Mouse (Mus musculus) hindbrain, embryonic 16.5 days (tissue): ENCODE data around the gene Selenov. TPM values are rescaled to one million over a fixed set of nuclear protein-coding genes. Genes with fewer than 3 reads are reported as not detected.

Experiments used
- ATAC-seq: fragments of 200-750 bp; cut with Nextera tagmentation; 2 replicates; pipeline ENCODE4 v1.8.0; 2017; ENCODE audit warnings: moderate TSS enrichment, moderate library complexity
- H3K27ac ChIP-seq: fragments of 300-500 bp; sonication (generic); 2 replicates; pipeline ENCODE4 v1.5.1; 2014; ENCODE audit warnings: low read depth, mild to moderate bottlenecking, control low read depth, low read length, moderate library complexity
- H3K27me3 ChIP-seq: fragments of 300-500 bp; sonication (generic); replicated peaks from 2 replicates; pipeline ENCODE4 v1.6.1; 2014; ENCODE audit warnings: low read length; ENCODE audit not compliant: control insufficient read depth, insufficient read depth
- H3K36me3 ChIP-seq: fragments of 300-500 bp; sonication (generic); 2 replicates; pipeline ENCODE4 v1.6.1; 2014; ENCODE audit warnings: mild to moderate bottlenecking, low read length, moderate library complexity, mixed read lengths; ENCODE audit not compliant: control insufficient read depth, insufficient read depth
- H3K4me1 ChIP-seq: fragments of 300-500 bp; sonication (generic); 2 replicates; pipeline ENCODE4 v1.6.1; 2014; ENCODE audit warnings: low read depth, low read length; ENCODE audit not compliant: control insufficient read depth, insufficient read depth
- H3K4me2 ChIP-seq: fragments of 300-500 bp; sonication (generic); 2 replicates; pipeline ENCODE4 v1.6.1; 2014; ENCODE audit warnings: mild to moderate bottlenecking, low read length, control low read depth, moderate library complexity
- H3K4me3 ChIP-seq: fragments of 300-500 bp; sonication (generic); 2 replicates; pipeline ENCODE4 v1.5.1; 2014; ENCODE audit warnings: mild to moderate bottlenecking, low read length, control low read depth, moderate library complexity
- H3K9ac ChIP-seq: fragments of 300-500 bp; sonication (generic); 2 replicates; pipeline ENCODE4 v1.6.1; 2014; ENCODE audit warnings: low read depth, mild to moderate bottlenecking, control low read depth, low read length, moderate library complexity
- H3K9me3 ChIP-seq: fragments of 300-500 bp; sonication (generic); 2 replicates; pipeline ENCODE4 v1.6.1; 2014; ENCODE audit warnings: mild to moderate bottlenecking, low read length, moderate library complexity; ENCODE audit not compliant: control insufficient read depth
- WGBS: fragments of 180-500 bp; shearing (Covaris S2); extraction: QIAGEN DNeasy Blood & Tissue Kit; methylation state at CpG from one replicate; pipeline ENCODE4 v1.1.7; 2014; 5-methylcytosine and 5-hydroxymethylcytosine counted together
- polyA plus RNA-seq: library from polyadenylated mRNA; unstranded; fragments of >200 nt; fragmentation: Nextera tagmentation; extraction: Ambion mirVana; gene quantifications from 2 replicates; pipeline ENCODE4 v1.2.1, GENCODE M21; 2015

The Selenov gene
- polyA plus RNA-seq, 1 experiment from 2014 or later = 3.1 TPM

- Histone ChIP-seq H3K4me1 (peaks cover 20% of the 10 kb centered on the region), H3K9me3 (no peaks in the 10 kb centered on the region), H3K4me3 (peak within 1 kb of the TSS; percentile 46), H3K9ac (peak within 1 kb of the TSS; percentile 70), H3K4me2 (peak within 1 kb of the TSS; percentile 72), H3K36me3 (peaks cover 20% of the 10 kb centered on the region), H3K27ac (peak within 1 kb of the TSS; percentile 54), H3K27me3 (no peaks in the 10 kb centered on the region)
- 2% methylated on average over 30 of the region's 30 CpGs for WGBS
- peak; percentile 74 for ATAC-seq
Measured at GRCm38 (mm10) chr7:28301616-28302433, 10.8 kb upstream of the Selenov start, which contains the start of gene Dll3. TSS of gene Dll3 (minus strand) at chr7:28302238.

DNA sequence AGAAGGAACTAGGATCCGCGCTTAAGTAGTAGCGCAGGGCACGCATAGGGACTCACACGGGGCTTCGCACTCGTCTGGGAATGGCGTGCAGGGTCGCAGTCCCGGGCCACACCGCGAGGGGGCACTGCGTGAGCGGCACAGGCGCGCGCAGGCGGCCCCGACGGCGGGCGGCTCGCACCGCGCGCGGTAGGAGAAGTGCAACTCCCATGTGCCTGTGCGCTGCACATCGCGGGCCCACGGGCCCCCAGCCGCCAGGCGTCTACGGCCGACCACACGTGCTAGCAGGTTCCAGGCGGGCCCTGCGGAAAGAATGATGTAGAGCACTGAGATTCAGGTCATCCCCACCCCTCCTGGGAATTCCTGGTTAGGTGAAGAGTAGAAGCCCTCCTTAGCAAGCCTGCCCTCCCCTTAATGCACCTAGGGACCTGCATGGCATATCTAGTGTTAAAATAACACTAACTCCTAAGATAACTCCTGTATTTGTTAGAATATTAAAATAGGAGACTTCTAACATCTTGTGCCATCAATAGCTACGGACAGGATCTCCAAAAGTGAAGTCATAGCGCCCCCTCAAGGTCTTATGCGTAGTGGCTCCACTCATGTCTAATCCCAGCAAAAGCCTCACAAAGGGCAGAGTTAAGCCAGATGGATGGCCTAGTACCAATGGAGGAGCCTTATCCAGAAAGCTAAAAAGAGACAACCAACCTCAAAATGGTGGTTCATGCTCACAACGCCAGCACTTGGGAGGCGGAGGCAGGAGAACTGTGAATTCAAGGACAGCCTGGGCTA, 8.0 kb upstream of the Selenov start:
- Histone ChIP-seq H3K27ac (no peak overlapping the region), H3K4me2 (peak overlapping the region; percentile 56), H3K4me1 (peaks cover 20% of the 10 kb centered on the region), H3K4me3 (peak overlapping the region; percentile 24; the same call in 1 of the 2 replicates), H3K27me3 (peaks cover 3% of the 10 kb centered on the region; the same call in 1 of the 2 replicates), H3K36me3 (no peaks in the 10 kb centered on the region), H3K9ac (peak overlapping the region; percentile 52), H3K9me3 (no peaks in the 10 kb centered on the region)
- 5% methylated on average over 42 of the region's 43 CpGs for WGBS
- ATAC-seq = peak; percentile 34

DNA sequence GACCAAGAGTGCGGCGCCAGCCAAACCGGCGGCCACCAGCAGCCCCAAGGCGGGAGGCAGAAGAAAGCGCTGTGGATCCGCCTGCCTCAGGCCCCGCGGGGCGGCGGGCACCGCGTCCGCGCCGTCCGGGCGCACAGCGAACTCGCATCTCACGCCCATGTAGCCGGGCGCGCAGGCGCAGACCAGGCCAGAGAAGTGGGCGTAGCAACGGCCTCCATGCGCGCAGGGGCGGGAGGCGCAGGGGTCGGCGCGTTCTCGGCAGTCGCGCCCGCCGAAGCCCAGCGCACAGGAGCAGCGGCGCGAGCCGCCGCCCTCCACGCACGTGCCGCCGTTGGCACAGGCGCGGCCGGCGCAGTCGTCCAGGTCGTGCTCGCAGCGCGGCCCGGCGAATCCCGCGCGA, 3.5 kb upstream of the Selenov start:
- Histone ChIP-seq H3K36me3 (no peaks in the 10 kb centered on the region), H3K9ac (peak overlapping the region; percentile 71), H3K27ac (no peak overlapping the region), H3K4me3 (peak overlapping the region; percentile 62), H3K9me3 (no peaks in the 10 kb centered on the region), H3K4me2 (peak overlapping the region; percentile 82), H3K27me3 (peaks cover 16% of the 10 kb centered on the region), H3K4me1 (peaks cover 18% of the 10 kb centered on the region)
- 2% methylated on average over 62 of the region's 63 CpGs for WGBS
- ATAC-seq = peak; percentile 82

- ATAC-seq = no peak
- Histone ChIP-seq H3K4me3 (peak overlapping the region; percentile 36), H3K9me3 (no peaks in the 10 kb centered on the region), H3K36me3 (no peaks in the 10 kb centered on the region), H3K9ac (peak overlapping the region; percentile 59; the same call in 1 of the 2 replicates), H3K27ac (no peak overlapping the region), H3K4me1 (peaks cover 11% of the 10 kb centered on the region), H3K27me3 (peaks cover 19% of the 10 kb centered on the region), H3K4me2 (peak overlapping the region; percentile 53)
- 1% methylated on average over 16 of the region's 18 CpGs for WGBS
Measured at GRCm38 (mm10) chr7:28290165-28290564, 821 bp downstream of the Selenov start.

DNA sequence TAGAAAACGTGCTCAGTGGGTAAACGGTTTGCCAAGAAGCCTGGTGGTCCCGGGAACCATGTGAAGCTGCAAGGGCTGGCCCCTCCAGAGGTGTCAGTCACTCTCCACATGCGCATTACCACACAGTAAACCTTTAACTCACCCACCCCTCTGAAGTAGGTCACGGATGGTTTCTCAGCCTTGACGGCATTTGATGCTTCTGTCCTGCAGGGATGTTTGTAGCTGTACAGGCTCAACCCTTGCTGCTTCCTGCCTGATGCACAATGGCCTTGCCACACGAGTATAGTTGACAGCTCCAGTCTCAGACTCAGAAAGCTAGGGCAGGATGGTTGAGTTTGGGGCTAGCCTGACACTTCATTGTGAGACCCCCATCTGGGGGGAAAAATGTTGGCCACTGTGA, 10.4 kb downstream of the Selenov start:
- no peaks in the 10 kb centered on the region for H3K9me3 ChIP-seq
- no peak overlapping the region for H3K4me2 ChIP-seq
- no peaks in the 10 kb centered on the region for H3K36me3 ChIP-seq
- 82% methylated on average over 7 of the region's 7 CpGs for WGBS
- H3K27ac ChIP-seq = no peak overlapping the region
- H3K4me3 ChIP-seq = no peak overlapping the region
- H3K9ac ChIP-seq = no peak overlapping the region
- H3K4me1 ChIP-seq = peaks cover 11% of the 10 kb centered on the region
- H3K27me3 ChIP-seq = no peaks in the 10 kb centered on the region
- no peak for ATAC-seq

DNA sequence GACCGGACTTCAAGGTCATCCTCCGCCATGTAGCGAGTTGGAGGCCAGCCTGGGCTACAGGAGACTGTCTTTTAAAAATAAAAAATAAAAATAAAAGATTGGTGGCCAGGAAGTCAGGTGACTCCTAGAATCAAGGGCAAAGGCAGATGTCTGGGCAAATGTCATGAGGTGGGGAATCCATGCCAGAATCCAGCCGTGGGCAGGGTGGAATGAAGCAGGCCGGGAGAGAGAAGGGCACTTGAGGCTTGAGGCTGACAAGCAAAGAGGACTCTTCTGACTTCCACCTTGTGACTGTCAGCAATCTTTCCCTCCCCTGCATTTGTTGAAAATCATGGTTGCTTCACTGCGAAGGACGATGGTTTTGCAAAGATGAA, 12.7 kb downstream of the Selenov start:
- 82% methylated on average over 7 of the region's 7 CpGs for WGBS
- no peak for ATAC-seq
- Histone ChIP-seq H3K4me1 (peaks cover 11% of the 10 kb centered on the region), H3K9me3 (no peaks in the 10 kb centered on the region), H3K4me2 (peak overlapping the region; percentile 94), H3K9ac (peak overlapping the region; percentile 96), H3K27ac (peak overlapping the region; percentile 86), H3K27me3 (no peaks in the 10 kb centered on the region), H3K36me3 (0 out of 2 replicates have a peak, but pooled peaks cover under 1% of the 10 kb centered on the region), H3K4me3 (peak overlapping the region; percentile 76)

GRCm38 (mm10) chr7:28277615-28278278, 13.2 kb downstream of the Selenov start, which contains the start of gene Eid2b:
TSS of gene Eid2b (plus strand) at chr7:28277739.
- Histone ChIP-seq H3K4me2 (peak within 1 kb of the TSS; percentile 94), H3K4me3 (peak within 1 kb of the TSS; percentile 76), H3K27ac (peak within 1 kb of the TSS; percentile 86), H3K9ac (peak within 1 kb of the TSS; percentile 96), H3K9me3 (no peaks in the 10 kb centered on the region), H3K27me3 (no peaks in the 10 kb centered on the region), H3K4me1 (peaks cover 11% of the 10 kb centered on the region), H3K36me3 (peaks cover 5% of the 10 kb centered on the region; the same call in 1 of the 2 replicates)
- ATAC-seq = peak; percentile 65
- WGBS = 2% methylated on average over 63 of the region's 68 CpGs

GRCm38 (mm10) chr7:28277237-28277614, 13.8 kb downstream of the Selenov start:
- H3K4me1 ChIP-seq = peaks cover 11% of the 10 kb centered on the region
- 61% methylated on average over 8 of the region's 8 CpGs for WGBS
- no peaks in the 10 kb centered on the region for H3K9me3 ChIP-seq
- peak; percentile 21; the same call in 1 of the 2 replicates for ATAC-seq
- H3K27me3 ChIP-seq = no peaks in the 10 kb centered on the region
- H3K4me3 ChIP-seq = peak overlapping the region; percentile 76; the same call in 1 of the 2 replicates
- H3K27ac ChIP-seq = no peak overlapping the region
- peaks cover 8% of the 10 kb centered on the region; the same call in 1 of the 2 replicates for H3K36me3 ChIP-seq
- H3K4me2 ChIP-seq = no peak overlapping the region
- H3K9ac ChIP-seq = no peak overlapping the region
